Mouse (Mus musculus) erythroid progenitor cell, adult 5-6 weeks (primary cell): ENCODE measurements around the gene Slc12a7. TPM values are rescaled to one million over a fixed set of nuclear protein-coding genes. Genes with fewer than 3 reads are reported as not detected.

Experiments
- ATAC-seq: replicated peaks from 2 replicates; pipeline ENCODE4 v1.8.0; 2016; ENCODE audit warnings: moderate number of reproducible peaks, mild to moderate bottlenecking, moderate TSS enrichment, inconsistent platforms; ENCODE audit not compliant: poor library complexity, low FRiP score, severe bottlenecking
- total RNA-seq, 2 experiments: library from RNA; stranded (forward) in 1 of 2; stranded (reverse) in 1 of 2; fragments of 150-400 nt in 1 of 2; fragments of 186-747, 209-891 nt in 1 of 2; gene quantifications; 2 replicates each; pipeline versions ENCODE4 v1.2.3 to v1.2.4; 2015 to 2017; ENCODE audit warnings: low replicate concordance in 2 of 2

Slc12a7 gene
- total RNA-seq, 2 experiments from 2014 or later: 1.1 to 1.7 TPM

- ATAC-seq: no peak
These were observed 24.0 kb downstream of the Slc12a7 start for GRCm38 (mm10) chr13:73756916-73757315.

GRCm38 (mm10) chr13:73757362-73757761 lies 24.5 kb downstream of the Slc12a7 start:
- ATAC-seq: no peak

GRCm38 (mm10) chr13:73759596-73759995 lies 26.7 kb downstream of the Slc12a7 start:
- no peak for ATAC-seq

GRCm38 (mm10) chr13:73760126-73760525 lies 27.2 kb downstream of the Slc12a7 start:
- no peak for ATAC-seq

GRCm38 (mm10) chr13:73762938-73763337 lies 30.0 kb downstream of the Slc12a7 start:
- peak; percentile 4; the same call in 1 of the 2 replicates for ATAC-seq

- peak; percentile 70 for ATAC-seq
These were observed 30.8 kb downstream of the Slc12a7 start for GRCm38 (mm10) chr13:73763439-73764255.

- ATAC-seq: no peak
These were observed 31.4 kb downstream of the Slc12a7 start for GRCm38 (mm10) chr13:73764256-73764775.

GRCm38 (mm10) chr13:73765393-73765792 lies 32.5 kb downstream of the Slc12a7 start:
- no peak for ATAC-seq

- ATAC-seq: no peak
These were observed 34.3 kb downstream of the Slc12a7 start for GRCm38 (mm10) chr13:73767224-73767623.

GRCm38 (mm10) chr13:73767754-73768153 lies 34.9 kb downstream of the Slc12a7 start:
- no peak for ATAC-seq

GRCm38 (mm10) chr13:73768311-73768710 lies 35.4 kb downstream of the Slc12a7 start:
- no peak for ATAC-seq

GRCm38 (mm10) chr13:73769916-73770682 lies 37.2 kb downstream of the Slc12a7 start:
- ATAC-seq: no peak

GRCm38 (mm10) chr13:73771131-73771530 lies 38.2 kb downstream of the Slc12a7 start:
- no peak for ATAC-seq

GRCm38 (mm10) chr13:73772655-73773054 lies 39.8 kb downstream of the Slc12a7 start:
- ATAC-seq: no peak

- no peak for ATAC-seq
These were observed 40.8 kb downstream of the Slc12a7 start for GRCm38 (mm10) chr13:73773519-73774205.

GRCm38 (mm10) chr13:73775786-73776185 lies 42.9 kb downstream of the Slc12a7 start:
- ATAC-seq: no peak

- no peak for ATAC-seq
These were observed 44.7 kb downstream of the Slc12a7 start for GRCm38 (mm10) chr13:73777578-73777977.

GRCm38 (mm10) chr13:73782486-73782885 lies 49.6 kb downstream of the Slc12a7 start:
- ATAC-seq: no peak

- ATAC-seq: no peak
These were observed 59.3 kb downstream of the Slc12a7 start for GRCm38 (mm10) chr13:73792176-73792575.

GRCm38 (mm10) chr13:73793171-73793570 lies 60.3 kb downstream of the Slc12a7 start:
- no peak for ATAC-seq
